Mouse (Mus musculus): ENCODE results near the gene Carmil1.

GRCm38 (mm10) chr13:24108282-24108681 is 172.3 kb downstream of the Carmil1 start:
- TF ChIP-seq POLR2A (IDR thresholded peaks at IDR 0.05; ENCODE audit: insufficient read depth, low read depth, low read length) (no peak), CTCF (IDR thresholded peaks at IDR 0.05; ENCODE audit: insufficient read depth, low read depth, low read length) (no peak)

Measured in olfactory bulb, adult 2 months (tissue).